Mouse (Mus musculus): ENCODE measurements around the gene Gm9837. TPM values are rescaled to one million over a fixed set of nuclear protein-coding genes. Genes with fewer than 3 reads are reported as not detected.

Gm9837 gene
- total and polyA plus RNA-seq, 2 experiments from 2014 or later = not detected

DNA sequence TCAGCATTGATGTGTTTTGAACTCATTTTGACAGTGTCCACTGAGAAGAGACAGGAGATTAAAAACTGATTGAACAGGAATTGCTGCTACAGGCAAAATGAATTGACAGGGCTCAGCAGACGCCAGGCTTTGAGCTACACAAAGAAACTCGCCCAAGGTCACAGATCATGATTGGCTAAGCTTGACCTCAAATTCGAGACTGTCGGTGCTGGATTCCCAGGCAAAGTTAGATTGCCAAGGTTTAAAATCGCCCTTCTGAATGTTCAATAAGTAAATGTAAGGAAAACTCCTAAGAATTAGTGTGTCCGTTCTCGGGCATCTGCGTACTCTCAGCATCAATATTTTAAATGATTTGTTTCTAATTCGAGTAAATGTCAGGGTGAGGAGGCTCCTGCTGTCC lies 19.1 kb upstream of the Gm9837 start:
- Histone ChIP-seq H3K36me3 (ENCODE audit: insufficient read depth, low read length) (no peaks in the 10 kb centered on the region), H3K27me3 (ENCODE audit: insufficient read depth, low read length) (peaks cover 11% of the 10 kb centered on the region; the same call in 1 of the 2 replicates), H3K4me2 (ENCODE audit: low read depth, low read length, poor library complexity, severe bottlenecking) (no peak overlapping the region), H3K4me3 (ENCODE audit: low read depth, low read length) (no peak overlapping the region), H3K27ac (ENCODE audit: low read depth, low read length) (no peak overlapping the region), H3K9ac (replicated peaks; ENCODE audit: low read length, poor library complexity, severe bottlenecking) (no peak overlapping the region), H3K9me3 (ENCODE audit: low read length) (no peaks in the 10 kb centered on the region), H3K4me1 (ENCODE audit: insufficient read depth, low read length) (no peaks in the 10 kb centered on the region)
- ATAC-seq (ENCODE audit: low FRiP score) (no peak), DNase-seq (ENCODE audit: low spot score) (no peak)
- WGBS = 59% methylated on average over 9 of the region's 9 CpGs
- TF ChIP-seq CTCF (IDR thresholded peaks at IDR 0.05) = no peak

DNA sequence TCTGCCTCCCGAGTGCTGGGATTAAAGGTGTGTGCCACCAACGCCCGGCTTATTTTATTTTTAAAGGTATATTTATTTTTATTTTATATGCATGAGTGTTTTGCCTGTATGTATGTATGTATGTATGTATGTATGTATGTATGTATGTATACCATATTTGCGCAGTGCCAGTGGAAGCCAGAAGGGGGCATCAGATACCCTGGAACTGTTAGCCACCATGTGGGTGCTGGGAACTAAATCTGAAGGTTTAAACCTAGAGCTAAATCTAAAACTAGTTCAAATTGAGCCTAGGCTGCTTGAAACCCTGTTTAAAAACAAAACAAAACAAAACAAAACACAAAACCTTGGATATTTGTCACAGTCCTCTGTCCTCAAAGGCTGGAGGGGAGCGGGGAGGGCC lies 18.7 kb upstream of the Gm9837 start:
- peak; percentile 32; the same call in 1 of the 2 replicates for TF ChIP-seq CTCF (IDR thresholded peaks at IDR 0.05)
- H3K36me3 ChIP-seq (ENCODE audit: insufficient read depth, low read length) = no peaks in the 10 kb centered on the region
- no peaks in the 10 kb centered on the region for H3K4me1 ChIP-seq (ENCODE audit: insufficient read depth, low read length)
- no peak overlapping the region for H3K9ac ChIP-seq (replicated peaks; ENCODE audit: low read length, poor library complexity, severe bottlenecking)
- no peaks in the 10 kb centered on the region for H3K9me3 ChIP-seq (ENCODE audit: low read length)
- ATAC-seq (ENCODE audit: low FRiP score) (no peak), DNase-seq (ENCODE audit: low spot score) (no peak)
- no peak overlapping the region for H3K4me2 ChIP-seq (ENCODE audit: low read depth, low read length, poor library complexity, severe bottlenecking)
- no peak overlapping the region for H3K4me3 ChIP-seq (ENCODE audit: low read depth, low read length)
- WGBS = 87% methylated on average over 5 of the region's 5 CpGs
- peaks cover 11% of the 10 kb centered on the region; the same call in 1 of the 2 replicates for H3K27me3 ChIP-seq (ENCODE audit: insufficient read depth, low read length)
- no peak overlapping the region for H3K27ac ChIP-seq (ENCODE audit: low read depth, low read length)

DNA sequence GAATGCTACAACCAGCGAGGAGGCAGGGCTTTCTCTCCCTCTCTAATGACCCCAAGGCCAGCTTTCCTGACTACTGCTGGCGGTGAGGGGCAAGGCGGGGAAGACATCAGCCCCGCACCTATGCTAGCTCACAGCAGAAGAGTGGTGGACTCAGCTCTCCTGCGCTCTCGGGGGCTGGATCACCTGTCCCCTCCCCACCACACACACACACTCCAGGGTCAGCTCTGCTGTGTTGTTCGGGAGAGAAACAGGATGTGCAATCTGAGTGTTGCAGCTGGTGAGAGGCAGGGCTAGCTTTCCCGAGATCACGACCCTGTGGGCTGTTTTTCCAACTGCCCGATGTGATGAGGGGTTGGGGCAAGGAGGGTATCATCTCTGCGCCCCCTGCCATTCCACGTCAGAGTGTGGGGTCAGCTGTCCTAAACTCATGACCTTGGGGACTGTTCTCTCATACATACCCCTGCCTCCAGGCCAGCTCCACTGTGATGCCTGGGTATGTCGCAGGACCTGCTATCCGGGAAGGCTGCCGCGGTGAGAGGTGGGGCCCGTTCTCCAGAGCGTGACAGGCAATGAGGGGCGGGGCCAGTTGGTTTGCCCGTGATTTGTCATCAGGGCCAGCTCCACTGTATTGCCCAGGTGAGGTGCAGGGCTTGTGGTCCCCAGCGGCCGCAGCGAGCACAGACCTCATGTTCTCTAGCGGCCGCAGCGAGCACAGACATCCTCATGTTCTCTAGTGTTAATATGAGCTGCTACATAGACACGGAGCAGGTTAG lies 16.7 kb upstream of the Gm9837 start:
- DNase-seq (ENCODE audit: low spot score) = no peak
- no peaks in the 10 kb centered on the region for H3K9me3 ChIP-seq (ENCODE audit: low read length)
- no peak for TF ChIP-seq CTCF (IDR thresholded peaks at IDR 0.05)
- peak; percentile 48; the same call in 1 of the 2 replicates for ATAC-seq (ENCODE audit: low FRiP score)
- H3K4me2 ChIP-seq (ENCODE audit: low read depth, low read length, poor library complexity, severe bottlenecking) = peak overlapping the region; percentile 42
- H3K27me3 ChIP-seq (ENCODE audit: insufficient read depth, low read length) = peaks cover 13% of the 10 kb centered on the region
- H3K36me3 ChIP-seq (ENCODE audit: insufficient read depth, low read length) = no peaks in the 10 kb centered on the region
- H3K27ac ChIP-seq (ENCODE audit: low read depth, low read length) = no peak overlapping the region
- 15% methylated on average over 27 of the region's 27 CpGs for WGBS
- 0 out of 2 replicates have a peak overlapping the region, but pooled peaks have one; percentile 29 for H3K9ac ChIP-seq (replicated peaks; ENCODE audit: low read length, poor library complexity, severe bottlenecking)
- peak overlapping the region; percentile 24 for H3K4me3 ChIP-seq (ENCODE audit: low read depth, low read length)
- no peaks in the 10 kb centered on the region for H3K4me1 ChIP-seq (ENCODE audit: insufficient read depth, low read length)

DNA sequence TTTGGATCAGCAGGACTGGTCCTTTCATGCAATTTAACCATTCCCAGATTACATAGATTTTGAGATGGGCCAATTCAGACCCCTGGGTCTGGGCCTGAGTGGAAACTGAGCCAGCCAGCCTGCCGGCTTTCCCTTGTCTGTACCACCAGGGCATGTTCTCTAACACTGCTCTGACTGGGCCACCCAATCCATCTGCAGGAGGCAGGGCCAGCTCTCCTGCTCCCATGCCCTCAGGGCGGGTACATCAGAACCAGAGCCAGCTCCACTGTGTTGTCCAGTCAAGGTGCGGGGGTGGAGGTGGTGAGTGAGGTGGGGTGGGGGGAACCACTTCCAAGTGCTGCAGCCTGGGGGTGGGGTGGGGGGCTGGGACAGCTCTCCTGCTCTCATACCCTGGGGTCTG lies 16.1 kb upstream of the Gm9837 start:
- Histone ChIP-seq H3K27me3 (ENCODE audit: insufficient read depth, low read length) (peaks cover 20% of the 10 kb centered on the region), H3K4me3 (ENCODE audit: low read depth, low read length) (no peak overlapping the region), H3K4me1 (ENCODE audit: insufficient read depth, low read length) (no peaks in the 10 kb centered on the region), H3K9me3 (ENCODE audit: low read length) (no peaks in the 10 kb centered on the region), H3K9ac (replicated peaks; ENCODE audit: low read length, poor library complexity, severe bottlenecking) (no peak overlapping the region), H3K36me3 (ENCODE audit: insufficient read depth, low read length) (no peaks in the 10 kb centered on the region), H3K27ac (ENCODE audit: low read depth, low read length) (no peak overlapping the region), H3K4me2 (ENCODE audit: low read depth, low read length, poor library complexity, severe bottlenecking) (no peak overlapping the region; the same call in 1 of the 2 replicates)
- no peak for DNase-seq (ENCODE audit: low spot score)
- no peak for TF ChIP-seq CTCF (IDR thresholded peaks at IDR 0.05)
- ATAC-seq (ENCODE audit: low FRiP score) = no peak
- WGBS = 66% methylated on average over 3 of the region's 3 CpGs

DNA sequence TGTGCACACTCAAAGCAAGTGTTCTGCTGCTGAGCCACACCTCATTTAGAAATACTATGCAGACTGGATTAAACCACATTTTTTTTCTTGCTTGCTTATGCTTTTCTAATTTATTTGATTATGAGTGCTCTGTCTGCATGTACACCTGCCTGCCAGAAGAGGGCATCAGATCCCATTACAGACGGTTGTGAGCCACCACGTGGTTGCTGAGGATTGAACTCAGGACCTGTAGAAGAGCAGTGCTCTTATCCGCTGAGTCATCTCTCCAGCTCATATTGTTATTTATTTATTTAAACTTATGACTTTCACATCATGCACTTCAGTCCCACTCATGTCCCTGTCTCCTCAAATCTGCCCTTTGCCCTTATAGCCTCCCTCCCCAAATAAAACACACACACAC lies 15.4 kb upstream of the Gm9837 start:
- Histone ChIP-seq H3K4me1 (ENCODE audit: insufficient read depth, low read length) (no peaks in the 10 kb centered on the region), H3K4me3 (ENCODE audit: low read depth, low read length) (no peak overlapping the region), H3K9ac (replicated peaks; ENCODE audit: low read length, poor library complexity, severe bottlenecking) (no peak overlapping the region), H3K27ac (ENCODE audit: low read depth, low read length) (no peak overlapping the region), H3K27me3 (ENCODE audit: insufficient read depth, low read length) (peaks cover 24% of the 10 kb centered on the region), H3K9me3 (ENCODE audit: low read length) (no peaks in the 10 kb centered on the region), H3K4me2 (ENCODE audit: low read depth, low read length, poor library complexity, severe bottlenecking) (no peak overlapping the region), H3K36me3 (ENCODE audit: insufficient read depth, low read length) (no peaks in the 10 kb centered on the region)
- ATAC-seq (ENCODE audit: low FRiP score) = no peak
- WGBS = 53% methylated on average over 3 of the region's 3 CpGs
- no peak for DNase-seq (ENCODE audit: low spot score)
- TF ChIP-seq CTCF (IDR thresholded peaks at IDR 0.05) = peak; percentile 61

DNA sequence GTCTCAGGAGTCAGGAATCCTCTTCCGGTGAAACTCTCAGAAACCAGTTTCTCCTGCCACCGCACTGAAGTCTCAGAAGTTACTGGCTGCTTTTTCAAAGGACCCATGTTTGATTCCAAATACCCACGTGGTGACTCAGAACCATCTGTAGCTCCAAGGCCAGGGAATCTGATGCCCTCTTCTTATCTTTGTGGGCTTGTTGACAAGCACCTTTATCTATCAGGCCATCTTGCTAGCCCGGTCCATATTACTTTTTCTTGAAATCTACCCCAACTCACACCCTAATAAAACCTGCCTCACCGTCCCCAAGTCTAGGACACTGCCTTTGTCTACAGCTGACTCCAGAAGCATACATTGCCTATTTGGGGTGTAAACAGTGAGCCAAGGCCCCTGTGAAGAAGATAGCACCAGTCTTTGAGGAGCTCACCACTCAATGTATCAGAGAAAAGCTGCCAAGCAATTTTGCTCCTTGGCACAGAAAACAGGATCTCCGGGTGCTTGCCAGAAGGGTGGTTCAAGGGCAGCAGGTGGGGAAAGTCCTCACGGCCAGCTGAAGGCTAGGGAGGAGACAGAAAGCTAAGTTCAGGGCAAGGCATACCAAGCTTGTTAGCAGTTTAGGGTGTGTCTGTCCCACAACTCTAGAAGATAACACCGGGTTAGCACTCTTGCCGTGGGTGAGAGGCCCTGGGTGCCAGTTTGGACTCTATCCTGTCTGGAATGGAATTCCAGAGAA lies 13.0 kb upstream of the Gm9837 start:
- H3K27me3 ChIP-seq (ENCODE audit: insufficient read depth, low read length) = peaks cover 35% of the 10 kb centered on the region
- TF ChIP-seq CTCF (IDR thresholded peaks at IDR 0.05) = no peak
- H3K4me2 ChIP-seq (ENCODE audit: low read depth, low read length, poor library complexity, severe bottlenecking) = no peak overlapping the region
- H3K4me1 ChIP-seq (ENCODE audit: insufficient read depth, low read length) = peaks cover 3% of the 10 kb centered on the region; the same call in 1 of the 2 replicates
- H3K4me3 ChIP-seq (ENCODE audit: low read depth, low read length) = no peak overlapping the region
- no peaks in the 10 kb centered on the region for H3K36me3 ChIP-seq (ENCODE audit: insufficient read depth, low read length)
- ATAC-seq (ENCODE audit: low FRiP score) (no peak), DNase-seq (ENCODE audit: low spot score) (no peak)
- no peak overlapping the region for H3K27ac ChIP-seq (ENCODE audit: low read depth, low read length)
- WGBS = 82% methylated on average over 9 of the region's 9 CpGs
- no peak overlapping the region for H3K9ac ChIP-seq (replicated peaks; ENCODE audit: low read length, poor library complexity, severe bottlenecking)
- no peaks in the 10 kb centered on the region for H3K9me3 ChIP-seq (ENCODE audit: low read length)

All from midbrain, postnatal 0 days (tissue).